Mouse (Mus musculus) urinary bladder, postnatal 36 days (tissue): ENCODE data around the gene Fndc10.
"Not testable (repeated sequence)": the region's sequence is repeated elsewhere in the genome, so short reads cannot be mapped to it uniquely, and the experiment has no call there.

Experiments used
- DNase-seq, 2 experiments: peaks; one replicate each; pipeline ENCODE4 v3.0.0; 2022; ENCODE audit warnings: low spot score in 2 of 2, mixed read lengths in 1 of 2

The Fndc10 gene

DNA sequence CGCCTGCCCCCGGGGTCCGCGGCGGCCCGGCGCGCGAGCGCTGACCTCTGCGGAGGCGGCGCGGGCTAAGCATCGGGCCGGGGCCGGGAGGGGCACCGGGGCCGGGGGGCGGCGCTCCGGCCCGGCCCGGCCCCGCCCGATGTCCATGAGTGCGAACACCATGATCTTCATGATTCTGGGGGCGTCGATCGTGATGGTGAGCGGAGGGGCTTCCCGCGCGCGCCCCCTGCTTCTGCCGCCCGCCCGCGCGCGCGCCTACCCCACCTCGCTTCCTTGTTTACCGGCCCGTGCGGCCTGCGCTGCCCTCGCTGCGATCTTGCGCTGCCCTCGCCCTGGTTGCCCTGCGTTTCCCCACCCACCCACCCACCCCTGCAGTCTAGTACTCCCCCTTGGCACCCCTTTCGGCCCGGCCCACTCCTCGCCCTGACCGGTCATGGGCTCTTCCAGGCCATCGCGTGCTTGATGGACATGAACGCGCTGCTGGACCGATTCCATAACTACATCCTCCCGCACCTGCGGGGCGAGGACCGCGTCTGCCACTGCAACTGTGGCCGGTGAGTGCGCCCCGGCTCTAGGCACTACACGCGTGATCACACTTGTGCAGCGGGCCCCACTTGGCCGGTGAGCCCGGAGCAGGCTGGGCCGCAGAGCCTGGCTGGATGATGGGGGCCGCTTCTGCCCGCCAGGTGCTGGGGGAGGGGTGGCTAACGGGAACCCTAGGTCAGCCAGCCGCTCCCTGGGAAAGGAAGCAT, 41.0 kb downstream of the Fndc10 start:
- peak; percentile 11 to 25 for DNase-seq

DNA sequence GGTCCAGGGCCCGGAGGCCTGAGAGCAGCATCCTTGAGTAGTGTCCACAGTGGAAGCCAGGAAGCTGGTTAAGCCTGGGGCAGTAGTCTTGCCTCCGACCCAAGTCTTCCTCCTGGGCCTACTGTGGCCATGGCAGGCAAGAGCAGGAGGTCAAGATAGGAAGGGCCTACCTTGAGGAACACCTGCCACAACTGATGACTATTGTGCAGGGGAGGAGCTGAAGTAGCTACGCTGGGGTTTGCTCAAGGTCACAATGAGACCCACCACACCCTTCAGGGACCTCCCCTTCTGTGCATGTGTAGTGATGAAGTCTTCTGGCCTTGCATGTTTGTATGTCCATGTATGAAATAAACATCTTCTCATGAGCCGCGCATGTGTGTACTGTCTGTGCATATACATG, 41.6 kb downstream of the Fndc10 start:
- no peak for DNase-seq

DNA sequence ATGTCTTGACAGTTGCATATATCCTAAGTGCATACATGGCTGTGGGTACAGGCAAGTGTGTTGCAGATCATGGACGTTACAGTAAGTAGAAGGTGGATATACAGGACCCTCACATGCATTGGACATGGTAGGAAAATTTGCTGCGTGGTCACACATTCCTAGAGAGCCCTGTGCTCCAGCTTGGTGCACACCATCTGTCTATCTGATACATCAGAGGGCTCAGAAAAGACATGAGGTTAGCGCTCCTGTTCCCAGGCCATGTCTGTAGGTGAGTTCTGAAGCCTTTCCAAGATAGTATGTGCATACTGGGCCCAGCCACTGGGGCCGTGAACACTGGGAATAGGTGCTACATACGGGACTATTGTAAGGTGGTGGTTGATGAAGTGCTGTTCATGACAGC, 42.3 kb downstream of the Fndc10 start:
- DNase-seq, result no peak

DNA sequence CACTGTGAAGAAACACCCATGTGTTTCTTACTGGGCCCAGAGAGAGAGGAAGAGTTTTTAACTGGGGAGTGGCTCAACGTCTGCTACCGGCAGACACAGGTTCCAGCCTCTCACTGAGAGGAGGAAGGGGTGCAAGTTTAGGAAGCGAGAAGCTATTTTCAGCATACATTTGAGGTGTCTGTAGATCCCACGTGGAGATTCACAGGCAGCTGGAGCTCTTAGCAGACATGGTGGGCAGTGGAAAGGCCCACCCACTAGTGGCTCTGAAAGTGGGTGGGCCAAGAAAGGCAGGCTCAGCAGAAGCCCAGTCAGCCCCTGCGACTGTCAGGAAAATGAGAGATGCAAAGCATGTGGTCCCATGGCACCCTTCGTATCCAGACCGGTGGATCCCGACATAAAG, 44.1 kb downstream of the Fndc10 start:
- no peak for DNase-seq

DNA sequence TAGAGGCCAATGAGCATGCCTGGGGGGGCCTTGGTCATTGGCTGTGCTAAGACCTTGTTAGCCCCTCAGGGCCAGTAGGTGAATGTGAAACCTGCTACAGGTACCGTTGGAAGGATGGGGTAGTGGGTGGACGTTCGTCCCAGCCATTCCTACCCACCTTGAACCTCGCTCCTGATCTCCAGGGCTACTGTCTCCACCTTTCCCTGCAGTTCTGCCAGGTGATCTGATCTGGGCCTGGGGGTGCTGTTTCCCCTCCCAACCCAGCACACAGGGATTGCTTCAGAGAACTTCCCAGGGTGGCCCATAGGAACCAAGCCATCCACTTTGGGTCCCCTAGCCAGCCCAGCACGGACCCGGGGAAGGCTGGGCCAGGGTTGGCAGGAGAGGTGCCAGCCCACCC, 45.0 kb downstream of the Fndc10 start:
- no peak for DNase-seq

DNA sequence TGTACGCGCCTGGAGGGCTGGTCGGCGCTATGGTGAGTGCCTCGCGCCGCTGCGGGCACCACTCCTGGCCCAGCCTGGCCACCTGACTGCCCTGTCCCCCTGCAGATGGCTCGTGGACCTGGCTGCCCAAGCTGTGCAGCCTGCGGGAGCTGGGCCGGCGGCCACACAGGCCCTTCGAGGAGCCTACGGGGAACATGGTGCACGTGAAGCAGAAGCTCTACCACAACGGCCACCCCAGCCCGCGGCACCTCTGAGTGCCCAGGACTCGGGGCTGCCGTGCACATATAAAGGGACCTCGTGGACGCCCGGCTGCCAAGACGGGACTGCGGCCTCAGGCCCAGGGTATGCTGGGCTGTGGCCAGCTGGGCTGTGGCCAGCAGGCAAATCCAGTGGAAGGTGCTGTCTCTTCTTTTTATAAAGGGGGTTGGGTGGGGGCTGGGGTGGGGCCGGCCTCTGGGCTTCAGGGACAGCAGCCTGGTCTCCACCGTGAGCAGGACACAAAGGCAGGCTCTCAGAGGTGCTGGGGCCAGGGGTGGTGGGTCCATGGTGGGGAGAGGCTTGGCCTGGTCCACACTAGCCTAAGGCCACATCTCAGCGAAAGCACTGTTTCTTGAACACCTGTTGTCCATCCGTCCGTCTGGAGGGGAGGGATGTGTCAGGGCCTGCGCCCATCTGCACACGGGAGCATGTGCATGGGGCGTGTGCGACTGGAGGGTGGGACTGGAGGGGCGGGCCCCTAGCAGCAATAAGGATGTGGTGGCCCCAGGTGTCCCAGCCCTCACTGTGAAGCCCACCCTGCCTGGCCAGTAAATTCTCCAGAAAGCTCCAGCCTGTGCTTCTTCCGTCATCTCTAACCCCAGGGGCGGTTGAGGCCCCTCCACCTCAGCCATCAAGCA, 45.8 kb downstream of the Fndc10 start:
- no peak for DNase-seq

DNA sequence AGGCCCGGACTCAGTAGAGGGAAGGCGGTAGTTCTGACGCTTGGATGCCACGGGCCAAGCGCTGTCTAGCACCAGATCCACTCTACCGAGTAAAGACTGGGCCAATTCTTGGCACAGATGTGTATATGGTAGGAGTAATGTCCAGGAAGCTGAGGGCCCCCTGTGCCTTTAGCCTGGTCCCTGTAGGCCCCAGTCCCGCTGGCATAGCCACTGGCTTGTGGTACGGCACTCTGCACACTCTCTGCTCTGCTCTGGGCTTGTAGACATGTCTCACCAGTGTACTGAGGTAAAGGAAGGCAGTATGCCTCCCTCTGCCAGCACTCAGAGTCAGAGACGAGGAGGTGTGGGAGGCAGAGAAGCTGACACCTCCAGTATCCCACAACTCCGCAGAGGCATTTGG, 46.5 kb downstream of the Fndc10 start:
- DNase-seq, result not testable (repeated sequence)

DNA sequence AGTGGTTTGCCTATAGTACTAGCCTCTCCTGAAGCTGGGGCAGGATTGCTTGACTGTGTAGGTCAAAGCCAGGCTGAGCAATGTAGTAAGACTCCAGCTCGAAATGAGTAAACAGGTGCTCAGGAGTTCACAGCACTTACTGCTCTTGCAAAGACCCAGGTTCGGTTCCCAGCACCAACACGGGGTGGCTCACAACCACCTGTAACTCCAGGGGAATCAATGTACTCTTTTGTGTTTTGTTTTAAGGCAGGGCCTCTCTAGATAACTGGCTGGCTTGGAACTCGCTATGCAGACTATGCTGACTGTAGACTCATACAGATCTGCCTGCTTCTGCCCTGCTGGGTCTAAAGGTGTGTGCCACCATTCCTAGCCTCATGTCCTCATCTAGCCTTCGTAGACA, 48.5 kb downstream of the Fndc10 start:
- no peak for DNase-seq

DNA sequence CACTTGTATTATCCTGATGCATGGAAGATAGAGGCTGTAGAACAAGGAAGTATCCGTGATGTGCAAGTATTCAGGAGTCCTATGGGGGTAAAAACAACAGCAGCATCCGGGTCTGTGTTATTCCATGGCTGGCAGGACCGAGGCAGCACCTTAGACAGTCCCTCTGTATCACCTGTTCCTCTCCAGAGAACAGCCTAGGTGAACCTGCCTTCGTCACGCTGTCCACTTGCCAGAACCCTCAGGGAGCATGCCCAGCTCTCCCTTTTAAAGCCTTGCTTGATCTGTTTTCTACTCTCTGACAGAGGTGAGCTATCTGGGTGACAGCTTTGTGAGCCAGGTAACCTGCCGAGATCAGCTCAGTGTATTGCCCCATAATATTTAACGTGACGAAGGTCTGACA, 50.3 kb downstream of the Fndc10 start:
- no peak for DNase-seq

DNA sequence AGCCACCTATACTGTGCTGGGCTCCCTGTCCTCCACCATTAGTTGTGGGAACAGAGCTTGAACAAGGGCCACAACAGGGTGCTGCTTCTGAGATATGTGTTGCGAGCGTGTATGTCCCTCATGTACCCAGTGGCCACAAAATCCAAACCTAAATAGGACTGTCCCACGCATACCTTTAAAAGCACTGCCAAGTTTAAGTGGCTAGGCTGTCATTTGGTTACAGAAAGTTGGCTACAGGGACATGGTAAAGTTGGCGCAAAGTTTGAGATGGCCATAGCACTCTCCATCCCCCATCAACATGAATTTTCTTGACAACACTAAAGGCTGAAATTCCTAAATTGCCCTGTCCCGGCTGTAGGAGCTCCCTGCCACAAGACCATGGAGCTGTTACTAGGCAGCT, 51.0 kb downstream of the Fndc10 start:
- no peak for DNase-seq
